ENCODE assay signal across 11 mouse cellular contexts in genomic region chr13:51737949-51738513, GRCm38 (mm10). TPM values are rescaled to one million over a fixed set of nuclear protein-coding genes. Genes with fewer than 3 reads are reported as not detected.
DNase-seq lines count a peak whose midpoint lies in the region; ATAC-seq lines count a peak whose summit lies in the region.
"Had no signal": no experiment of that assay in that cellular context is flagged by ENCODE, and none has a peak within 500 bp of the region (broad histone marks: within the 10 kb centered on the region; RNA-seq: fewer than 3 reads in every experiment).

No protein-coding gene starts in this region.

- no peaks in the 10 kb centered on the region for H3K9me3 ChIP-seq in forebrain, embryonic 10.5 days
- H3K9me3 ChIP-seq in forebrain, embryonic 13.5 days (replicated peaks), result no peaks in the 10 kb centered on the region
- H3K9me3 ChIP-seq: forebrain, embryonic 12.5 days; limb, embryonic 15.5 days had no signal

- WGBS in forebrain, embryonic 10.5 days, result 68% methylated on average over 6 of the region's 6 CpGs
- 65% methylated on average over 6 of the region's 6 CpGs for WGBS in forebrain, embryonic 13.5 days
- 48% methylated on average over 6 of the region's 6 CpGs for WGBS in macrophage (ENCODE audit: missing documents)

- intact Hi-C loops in heart, postnatal 14 days (cut with DNase I), result no loop called here

- H3K4me1 ChIP-seq in forebrain, embryonic 10.5 days, result peaks cover 25% of the 10 kb centered on the region
- peaks cover 3% of the 10 kb centered on the region; the same call in 1 of the 2 replicates for H3K4me1 ChIP-seq in forebrain, embryonic 13.5 days
- H3K4me1 ChIP-seq: limb, embryonic 15.5 days had no signal

- H3K27ac ChIP-seq in forebrain, embryonic 10.5 days, result 0 out of 2 replicates have a peak overlapping the region, but pooled peaks have one; percentile 27
- no peak overlapping the region for H3K27ac ChIP-seq in forebrain, embryonic 13.5 days
- peak overlapping the region; percentile 98 for H3K27ac ChIP-seq in macrophage
- H3K27ac ChIP-seq: forebrain, embryonic 12.5 days had no signal

- H3K36me3 ChIP-seq in forebrain, embryonic 10.5 days (replicated peaks), result no peaks in the 10 kb centered on the region
- no peaks in the 10 kb centered on the region for H3K36me3 ChIP-seq in forebrain, embryonic 13.5 days (ENCODE audit: poor library complexity, severe bottlenecking)
- H3K36me3 ChIP-seq in macrophage (ENCODE audit: inconsistent target), result no peaks in the 10 kb centered on the region
- H3K36me3 ChIP-seq: forebrain, embryonic 12.5 days; limb, embryonic 15.5 days had no signal

- peaks cover 74% of the 10 kb centered on the region for H3K79me2 ChIP-seq in macrophage (ENCODE audit: inconsistent target)

- H3K4me2 ChIP-seq in forebrain, embryonic 13.5 days, result no peak overlapping the region
- H3K4me2 ChIP-seq: forebrain, embryonic 12.5 days; limb, embryonic 15.5 days had no signal

- no peak overlapping the region for H3K9ac ChIP-seq in forebrain, embryonic 13.5 days
- H3K9ac ChIP-seq: forebrain, embryonic 12.5 days; limb, embryonic 15.5 days had no signal

- no peak for DNase-seq in forebrain, embryonic 10.5 days (ENCODE audit: extremely low spot score, low spot score)
- peak; percentile 99 for DNase-seq in 416B (ENCODE audit: low read depth)
- no peak for DNase-seq in retina, embryonic 14.5 days (ENCODE audit: low spot score)
- no peak for DNase-seq in cerebellum, postnatal 25 days
- DNase-seq in heart, postnatal 14 days, result no peak

- no peak for ATAC-seq in forebrain, embryonic 13.5 days
- ATAC-seq in common myeloid progenitor, adult 5-6 weeks (replicated peaks; ENCODE audit: low read depth, poor library complexity, severe bottlenecking), result peak; percentile 67
- ATAC-seq: intestine, postnatal 0 days had no signal

- H3K4me3 ChIP-seq in forebrain, embryonic 10.5 days, result no peak overlapping the region
- no peak overlapping the region for H3K4me3 ChIP-seq in forebrain, embryonic 13.5 days
- peak overlapping the region; percentile 26 for H3K4me3 ChIP-seq in macrophage (ENCODE audit: inconsistent target)
- H3K4me3 ChIP-seq: forebrain, embryonic 12.5 days; limb, embryonic 15.5 days had no signal

- no peaks in the 10 kb centered on the region for H3K27me3 ChIP-seq in forebrain, embryonic 10.5 days (ENCODE audit: poor library complexity, severe bottlenecking)
- H3K27me3 ChIP-seq in forebrain, embryonic 13.5 days, result no peaks in the 10 kb centered on the region
- H3K27me3 ChIP-seq: forebrain, embryonic 12.5 days; limb, embryonic 15.5 days had no signal

RNA-seq across cellular contexts. Expression of gene Sema4d, which starts 55.5 kb away (rescaled TPM):
- polyA plus RNA-seq in forebrain, embryonic 10.5 days (2016; fragmentation: Nextera tagmentation; extraction: Ambion mirVana), result 8.0 and 8.4 TPM in 2 replicates
- 10.8 TPM in 2 replicates for polyA plus RNA-seq in forebrain, embryonic 13.5 days (2015; fragmentation: Nextera tagmentation; extraction: Ambion mirVana)
- total RNA-seq in common myeloid progenitor, adult 5-6 weeks (2017), result 30.5 and 33.0 TPM in 2 replicates
- total RNA-seq in macrophage (2018; cell fraction: chromatin; rRNA removed), result 100 to 1,000 TPM; 138 to 587 (median 262) TPM
- total RNA-seq in macrophage (2018; cell fraction: cytosol; rRNA removed), result 100 to 1,000 TPM; 117 to 388 (median 219) TPM
- 100 to 1,000 TPM; 156 to 800 (median 457) TPM for total RNA-seq in macrophage (2018; cell fraction: nucleus; rRNA removed)
- polyA plus RNA-seq in macrophage (2018), result 80.9 to 173 TPM (median 90.3 TPM) in 3 replicates
- 10 to 100 TPM; 78.3 to 78.4 TPM for total RNA-seq in heart, postnatal 14 days (2021)
